Mouse (Mus musculus) MEL (cell line): Measurements from ENCODE around the gene Hist1h2bh. TPM values are rescaled to one million over a fixed set of nuclear protein-coding genes. Genes with fewer than 3 reads are reported as not detected.
"Not testable (repeated sequence)": the region's sequence is repeated elsewhere in the genome, so short reads cannot be mapped to it uniquely, and the experiment has no call there.

Experiments
- DNase-seq: peaks from one replicate; pipeline ENCODE4 v3.0.0; 2011; ENCODE audit warnings: low read depth, low spot score
- H3K27ac ChIP-seq: 2 replicates; pipeline ENCODE4 v1.5.1; 2012; ENCODE audit warnings: low read depth, mild to moderate bottlenecking, control low read depth, low read length, moderate library complexity; ENCODE audit not compliant: control insufficient read depth
- H3K27me3 ChIP-seq, 2 experiments: fragments of 150-350 bp in 1 of 2; sonication (generic) in 1 of 2; 2 replicates each; pipeline ENCODE4 v1.6.1; 2012; ENCODE audit warnings: low read length in 2 of 2, mild to moderate bottlenecking in 2 of 2, improper control_type of control experiment in 1 of 2, moderate library complexity in 1 of 2; ENCODE audit not compliant: insufficient read depth in 2 of 2, control insufficient read depth in 1 of 2
- H3K36me3 ChIP-seq, 2 experiments: 2 replicates each; pipeline ENCODE4 v1.6.1; 2012 to 2014; ENCODE audit warnings: low read length in 2 of 2, improper control_type of control experiment in 1 of 2, inconsistent platforms in 1 of 2, mild to moderate bottlenecking in 1 of 2; ENCODE audit not compliant: insufficient read depth in 2 of 2, control insufficient read depth in 1 of 2
- H3K4me1 ChIP-seq, 2 experiments: fragments of 150-350 bp in 1 of 2; sonication (generic) in 1 of 2; 2 replicates each; pipeline ENCODE4 v1.6.1; 2012; ENCODE audit warnings: low read length in 2 of 2, improper control_type of control experiment in 1 of 2, mild to moderate bottlenecking in 1 of 2; ENCODE audit not compliant: insufficient read depth in 2 of 2, control insufficient read depth in 1 of 2
- H3K4me3 ChIP-seq, 2 experiments: fragments of 150-350 bp in 1 of 2; sonication (generic) in 1 of 2; 2 replicates each; pipeline ENCODE4 v1.5.1; 2012; ENCODE audit warnings: low read depth in 2 of 2, low read length in 2 of 2, mild to moderate bottlenecking in 2 of 2, moderate library complexity in 2 of 2, control low read depth in 1 of 2, improper control_type of control experiment in 1 of 2; ENCODE audit not compliant: control insufficient read depth in 1 of 2, insufficient read depth in 1 of 2
- H3K79me2 ChIP-seq: 2 replicates; pipeline ENCODE4 v1.6.1; 2012; ENCODE audit warnings: mild to moderate bottlenecking, low read length, moderate library complexity; ENCODE audit not compliant: control insufficient read depth, poor library complexity, insufficient read depth
- H3K9ac ChIP-seq: 2 replicates; pipeline ENCODE4 v1.6.1; 2012; ENCODE audit warnings: low read depth, mild to moderate bottlenecking, control low read depth, low read length, moderate library complexity; ENCODE audit not compliant: control insufficient read depth, poor library complexity, severe bottlenecking
- H3K9me3 ChIP-seq: fragments of 150-350 bp; sonication (generic); replicated peaks from 2 replicates; pipeline ENCODE4 v1.6.1; 2012; ENCODE audit warnings: mild to moderate bottlenecking, low read length, improper control_type of control experiment, moderate library complexity; ENCODE audit not compliant: insufficient read depth
- ELF1 ChIP-seq: IDR thresholded peaks from 2 replicates; pipeline ENCODE4 v1.6.1; 2014; ENCODE audit warnings: low read depth, mild to moderate bottlenecking, inconsistent platforms, low read length, improper control_type of control experiment, moderate library complexity
- ETS1 ChIP-seq: IDR thresholded peaks from 2 replicates; pipeline ENCODE4 v1.6.1; 2012; ENCODE audit warnings: low read depth, mild to moderate bottlenecking, inconsistent platforms, low read length, improper control_type of control experiment, moderate library complexity
- JUND ChIP-seq: IDR thresholded peaks from 2 replicates; pipeline ENCODE4 v1.6.1; 2011; ENCODE audit warnings: low read depth, mild to moderate bottlenecking, improper control_type of control experiment, low read length
- MXI1 ChIP-seq: IDR thresholded peaks from 2 replicates; pipeline ENCODE4 v1.6.1; 2011; ENCODE audit warnings: mild to moderate bottlenecking, low read depth, low read length, improper control_type of control experiment
- MYB ChIP-seq: IDR thresholded peaks from 2 replicates; pipeline ENCODE4 v1.6.1; 2011; ENCODE audit warnings: mild to moderate bottlenecking, low read depth, low read length, improper control_type of control experiment
- MYC ChIP-seq: IDR thresholded peaks from 2 replicates; pipeline ENCODE4 v1.6.1; 2011; ENCODE audit warnings: low read depth, mild to moderate bottlenecking, low read length, improper control_type of control experiment, moderate library complexity
- NELFE ChIP-seq: IDR thresholded peaks from 2 replicates; pipeline ENCODE4 v1.6.1; 2011; ENCODE audit warnings: low read depth, low read length, improper control_type of control experiment
- NRF1 ChIP-seq: IDR thresholded peaks from 2 replicates; pipeline ENCODE4 v1.6.1; 2014; ENCODE audit warnings: low read depth, mild to moderate bottlenecking, inconsistent platforms, low read length, improper control_type of control experiment, moderate library complexity; ENCODE audit not compliant: poor library complexity, insufficient read depth, severe bottlenecking
- POLR2AphosphoS5 ChIP-seq: IDR thresholded peaks from 2 replicates; pipeline ENCODE4 v1.6.1; 2012; ENCODE audit warnings: low read depth, borderline replicate concordance, mild to moderate bottlenecking, inconsistent platforms, low read length, moderate library complexity, mixed read lengths
- RAD21 ChIP-seq: IDR thresholded peaks from 2 replicates; pipeline ENCODE4 v1.6.1; 2011; ENCODE audit warnings: mild to moderate bottlenecking, low read depth, low read length, improper control_type of control experiment
- TBP ChIP-seq: IDR thresholded peaks from 2 replicates; pipeline ENCODE4 v1.8.0; 2011; ENCODE audit warnings: low read depth, low read length, improper control_type of control experiment
- UBTF ChIP-seq: IDR thresholded peaks from 2 replicates; pipeline ENCODE4 v1.6.1; 2012; ENCODE audit warnings: low read depth, mild to moderate bottlenecking, inconsistent platforms, low read length, improper control_type of control experiment, moderate library complexity, borderline replicate concordance; ENCODE audit not compliant: insufficient read depth
- ZMIZ1 ChIP-seq: IDR thresholded peaks from 2 replicates; pipeline ENCODE4 v1.6.1; 2012; ENCODE audit warnings: low read depth, mild to moderate bottlenecking, inconsistent platforms, low read length, improper control_type of control experiment, moderate library complexity
- ZNF384 ChIP-seq: IDR thresholded peaks from 2 replicates; pipeline ENCODE4 v1.6.1; 2012; ENCODE audit warnings: low read depth, mild to moderate bottlenecking, inconsistent platforms, low read length, improper control_type of control experiment
- polyA plus RNA-seq, 2 experiments: library from polyadenylated mRNA; stranded (reverse) in 1 of 2; unstranded in 1 of 2; fragments of >175 nt in 1 of 2; fragments of >200 nt in 1 of 2; gene quantifications; 2 replicates each; pipeline versions ENCODE4 v1.2.1 to v1.2.4; 2012; ENCODE audit warnings: low replicate concordance in 2 of 2, low read depth in 1 of 2; ENCODE audit not compliant: insufficient read length in 2 of 2, insufficient read depth in 1 of 2, missing spikeins in 1 of 2
- total RNA-seq: library from RNA; depleted of rRNA; stranded (reverse); fragments of 300-350 nt; gene quantifications from 2 replicates; pipeline ENCODE4 v1.2.3, GENCODE M21; 2012

Hist1h2bh gene
- total and polyA plus RNA-seq, 3 experiments, result 0.70 to 275 TPM; not detected in 1

- not testable (repeated sequence) for H3K9me3 ChIP-seq, H3K4me1 ChIP-seq, H3K79me2 ChIP-seq, H3K27me3 ChIP-seq
- DNase-seq, result peak; percentile 82
- peak overlapping the region; percentile 87 for H3K9ac ChIP-seq
- peaks cover 0 to 20% of the 10 kb centered on the region in 2 experiments; a peak in 2 of 4 replicates for H3K36me3 ChIP-seq
- peak overlapping the region; percentile 51 to 56 for H3K4me3 ChIP-seq
- TF ChIP-seq TBP, result peak; percentile 44; the same call in 1 of the 2 replicates
- peak; percentile 87; the same call in 1 of the 2 replicates for TF ChIP-seq POLR2AphosphoS5
- peak overlapping the region; percentile 95 for H3K27ac ChIP-seq
Measured at GRCm38 (mm10) chr13:23542225-23542980, 789 bp downstream of the Hist1h2bh start.

- Histone ChIP-seq H3K9me3 (no peaks in the 10 kb centered on the region), H3K4me1 (peaks cover 2 to 7% of the 10 kb centered on the region in 2 experiments; a peak in 3 of 4 replicates), H3K79me2 (no peaks in the 10 kb centered on the region), H3K36me3 (peaks cover 0 to 22% of the 10 kb centered on the region in 2 experiments; a peak in 2 of 4 replicates), H3K4me3 (peak overlapping the region in 1 of 2 experiments; percentile 51; a peak in 1 of 4 replicates), H3K27me3 (no peaks in the 10 kb centered on the region), H3K27ac (no peak overlapping the region), H3K9ac (peak overlapping the region; percentile 24; the same call in 1 of the 2 replicates)
- TF ChIP-seq MYC, result no peak
- no peak for TF ChIP-seq RAD21
- TF ChIP-seq ELF1, result no peak
- 0 out of 2 replicates have a peak, but pooled peaks have one; percentile 54 for TF ChIP-seq TBP
- DNase-seq, result peak; percentile 49
Measured at GRCm38 (mm10) chr13:23541497-23541896, 1.7 kb downstream of the Hist1h2bh start.

GRCm38 (mm10) chr13:23539821-23540220 is 3.4 kb downstream of the Hist1h2bh start:
- H3K9ac ChIP-seq, H3K9me3 ChIP-seq, H3K27ac ChIP-seq, H3K4me1 ChIP-seq, H3K4me3 ChIP-seq, H3K79me2 ChIP-seq, H3K27me3 ChIP-seq, DNase-seq: not testable (repeated sequence)
- peaks cover 0 to 19% of the 10 kb centered on the region in 2 experiments; a peak in 2 of 4 replicates for H3K36me3 ChIP-seq
- peak; percentile 70 for TF ChIP-seq TBP

GRCm38 (mm10) chr13:23538249-23538648 is 4.9 kb downstream of the Hist1h2bh start:
- DNase-seq, result peak; percentile 58
- Histone ChIP-seq H3K36me3 (peaks cover 0 to 20% of the 10 kb centered on the region in 2 experiments; a peak in 2 of 4 replicates), H3K27ac (no peak overlapping the region), H3K79me2 (peaks cover 4% of the 10 kb centered on the region; the same call in 1 of the 2 replicates), H3K4me1 (peaks cover 2 to 4% of the 10 kb centered on the region in 2 experiments; a peak in 3 of 4 replicates), H3K27me3 (no peaks in the 10 kb centered on the region)
- TF ChIP-seq ZNF384 (no peak), NELFE (no peak), ZMIZ1 (no peak), UBTF (no peak), NRF1 (no peak), MYB (no peak), MXI1 (no peak), JUND (no peak), ETS1 (no peak)
- TF ChIP-seq, all 39 proteins: peak for 0
- H3K9ac ChIP-seq, result no peak overlapping the region
- H3K4me3 ChIP-seq, result no peak overlapping the region
- H3K9me3 ChIP-seq, result no peaks in the 10 kb centered on the region
